Mouse (Mus musculus) cerebellum, adult 11-12 months (tissue): Measurements from ENCODE around the gene Gpr65.
A peak's percentile ranks its signal among the peaks of the same experiment; 100 is the strongest.
"Not testable (repeated sequence)": the region's sequence is repeated elsewhere in the genome, so short reads cannot be mapped to it uniquely, and the experiment has no call there.

ENCODE experiments used
- DNase-seq: peaks from one replicate; pipeline ENCODE4 v3.0.0; 2022

The Gpr65 gene

DNA sequence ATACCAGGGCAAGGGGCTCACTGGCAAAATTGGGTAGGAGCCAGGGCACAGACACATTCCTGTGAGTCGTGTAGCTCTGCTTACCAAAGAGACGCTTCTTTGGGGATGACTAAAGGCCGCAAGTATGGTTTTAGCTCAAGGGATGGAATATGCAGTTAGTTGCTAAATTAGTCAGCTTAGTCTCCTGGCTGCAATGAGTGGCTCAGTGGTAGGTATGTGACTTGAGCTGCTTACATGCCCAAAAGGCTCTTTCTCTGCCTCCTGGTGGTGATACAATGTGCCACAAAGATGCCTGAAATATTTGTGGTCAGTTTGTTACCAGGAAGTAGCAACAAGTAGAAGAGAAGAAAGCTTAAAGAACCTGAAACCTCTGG is 15.0 kb downstream of the Gpr65 start:
- DNase-seq = no peak

DNA sequence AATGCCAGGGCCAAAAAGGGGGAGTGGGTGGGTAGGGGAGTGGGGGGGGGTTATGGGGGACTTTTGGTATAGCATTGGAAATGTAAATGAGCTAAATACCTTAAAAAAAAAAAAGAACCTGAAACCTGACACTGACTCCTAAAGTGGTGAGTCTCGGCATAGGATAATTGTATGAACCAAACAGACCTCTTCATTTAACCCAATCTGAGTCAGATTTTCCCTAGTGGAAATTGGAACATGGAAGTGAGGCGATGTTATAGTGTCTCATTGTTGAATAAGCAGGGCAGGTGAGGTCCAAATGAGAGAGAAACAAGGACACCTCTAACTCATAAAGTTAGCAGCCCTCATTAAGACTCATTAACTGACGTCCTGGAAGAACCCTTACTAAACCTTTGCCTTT is 16.0 kb downstream of the Gpr65 start:
- no peak for DNase-seq

GRCm38 (mm10) chr12:98290475-98290874 is 22.0 kb downstream of the Gpr65 start:
- no peak for DNase-seq

DNA sequence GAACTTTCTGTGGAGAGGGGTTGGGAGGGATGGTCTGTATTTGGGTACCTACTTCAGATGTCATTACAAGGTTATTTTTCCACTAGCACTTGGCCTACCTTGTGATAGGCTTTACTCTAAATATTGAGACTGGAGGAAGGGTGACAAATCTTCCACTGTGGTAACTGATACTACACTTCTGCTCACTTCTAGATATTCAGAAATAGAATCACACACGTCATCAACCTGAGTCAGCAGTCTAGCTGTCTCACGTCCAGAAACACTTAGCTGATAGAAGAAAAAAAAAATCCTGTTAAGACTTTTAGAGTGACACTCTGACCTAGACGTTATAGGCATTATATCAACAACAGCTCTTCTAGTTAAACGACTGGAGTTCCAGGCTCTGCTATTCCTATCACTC is 23.8 kb downstream of the Gpr65 start:
- no peak for DNase-seq

GRCm38 (mm10) chr12:98294241-98294640 is 25.8 kb downstream of the Gpr65 start:
- no peak for DNase-seq

GRCm38 (mm10) chr12:98301980-98302379 is 33.5 kb downstream of the Gpr65 start:
- no peak for DNase-seq

- no peak for DNase-seq
Observed at GRCm38 (mm10) chr12:98303013-98303412, 34.6 kb downstream of the Gpr65 start.

- DNase-seq = peak; percentile 89
Observed at GRCm38 (mm10) chr12:98307179-98307915, 38.9 kb downstream of the Gpr65 start.

- DNase-seq = no peak
Observed at GRCm38 (mm10) chr12:98311376-98312083, 43.1 kb downstream of the Gpr65 start.

DNA sequence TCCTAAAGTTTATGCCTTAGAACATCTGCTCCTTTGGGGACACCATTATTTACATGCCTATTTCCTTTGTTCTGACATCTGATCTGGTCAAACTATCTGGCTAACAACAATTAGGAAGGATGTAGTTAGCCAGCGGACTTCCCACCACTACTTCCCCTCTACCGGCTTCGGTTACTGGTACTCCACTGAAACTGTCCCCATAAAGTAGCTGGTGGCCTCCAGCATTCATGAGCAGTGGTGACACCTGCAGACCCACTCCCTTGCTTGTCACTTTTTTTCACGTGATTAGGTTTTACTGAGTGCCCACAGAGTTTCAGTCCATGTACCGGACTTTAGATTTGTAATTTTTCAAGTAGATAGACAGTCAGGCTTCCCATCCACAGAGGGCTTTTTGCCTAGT is 47.5 kb downstream of the Gpr65 start:
- no peak for DNase-seq

DNA sequence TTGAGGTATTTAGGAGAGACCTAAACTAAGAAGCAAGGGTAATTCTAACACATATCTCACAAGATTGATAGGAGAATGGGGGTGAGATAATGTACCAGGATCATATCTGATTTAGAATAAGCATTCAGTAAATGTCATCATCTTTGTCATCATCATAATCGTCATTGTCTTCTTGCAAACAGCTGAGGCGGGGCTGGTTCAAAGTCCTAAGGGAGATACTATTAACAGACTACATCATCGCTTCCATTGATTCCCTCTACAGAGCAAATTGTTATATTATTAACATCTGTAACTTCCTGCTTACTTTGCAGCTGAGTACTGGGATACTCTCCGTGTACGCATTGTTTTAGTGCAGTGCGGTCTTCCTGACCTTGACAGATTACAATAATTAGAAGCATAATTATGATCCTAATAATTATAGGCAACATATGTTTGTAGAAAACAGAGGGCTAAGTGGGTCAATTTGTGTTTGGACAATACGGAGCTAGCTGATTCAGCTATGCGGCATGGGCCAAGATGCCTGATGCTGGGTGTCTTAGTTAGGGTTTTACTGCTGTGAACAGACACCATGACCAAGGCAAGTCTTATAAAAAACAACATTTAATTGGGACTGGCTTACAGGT is 49.4 kb downstream of the Gpr65 start:
- no peak for DNase-seq

- no peak for DNase-seq
Observed at GRCm38 (mm10) chr12:98322426-98322825, 54.0 kb downstream of the Gpr65 start.

DNA sequence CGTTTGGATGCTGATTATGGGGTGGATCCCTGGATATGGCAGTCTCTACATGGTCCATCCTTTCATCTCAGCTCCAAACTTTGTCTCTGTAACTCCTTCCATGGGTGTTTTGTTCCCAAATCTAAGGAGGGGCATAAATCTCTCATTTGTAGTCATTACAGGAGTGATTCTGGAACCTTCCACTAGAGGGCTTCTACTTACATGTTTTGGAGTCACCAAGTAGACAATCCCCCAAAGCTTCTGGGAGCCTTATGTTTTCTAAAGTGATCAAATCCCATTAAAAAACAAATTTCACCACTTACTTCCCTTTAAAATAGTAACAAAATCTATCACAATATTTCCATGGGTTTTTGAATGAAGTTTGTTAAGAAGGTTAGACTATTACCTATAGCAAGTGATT is 55.7 kb downstream of the Gpr65 start:
- DNase-seq = not testable (repeated sequence)
